Mouse (Mus musculus) cerebral cortex, adult 2 months (tissue): ENCODE measurements around the gene Irf2bp2.

Experiments
- WGBS: fragments of 180-500 bp; shearing (Covaris S2); methylation state at CpG from one replicate; pipeline ENCODE4 v1.1.7; 2018; 5-methylcytosine and 5-hydroxymethylcytosine counted together

Gene Irf2bp2

GRCm38 (mm10) chr8:126593889-126594480 is at the start of gene Irf2bp2:
Gene Irf2bp2, minus strand, starts transcription at chr8:126593986.
- WGBS = under 1% methylated on average over 53 of the region's 56 CpGs

GRCm38 (mm10) chr8:126642665-126643064 is 48.9 kb upstream of the Irf2bp2 start:
- WGBS = 99% methylated on average over 4 of the region's 4 CpGs

- 90% methylated on average over 3 of the region's 3 CpGs for WGBS
Measured at GRCm38 (mm10) chr8:126641568-126642295, 47.9 kb upstream of the Irf2bp2 start.

GRCm38 (mm10) chr8:126639161-126639560 is 45.4 kb upstream of the Irf2bp2 start:
- 41% methylated on average over 3 of the region's 3 CpGs for WGBS

GRCm38 (mm10) chr8:126638027-126638426 is 44.2 kb upstream of the Irf2bp2 start:
- whole genome bisulfite sequencing = 32% methylated on average over 8 of the region's 8 CpGs

GRCm38 (mm10) chr8:126634541-126635048 is 40.8 kb upstream of the Irf2bp2 start:
- 61% methylated on average over 6 of the region's 6 CpGs for WGBS

GRCm38 (mm10) chr8:126628616-126629015 is 34.8 kb upstream of the Irf2bp2 start:
- WGBS = 83% methylated on average over 3 of the region's 3 CpGs

- WGBS = 90% methylated on average over 11 of the region's 11 CpGs
Measured at GRCm38 (mm10) chr8:126626415-126626814, 32.6 kb upstream of the Irf2bp2 start.

- WGBS = 94% methylated on average over 9 of the region's 9 CpGs
Measured at GRCm38 (mm10) chr8:126622111-126622795, 28.5 kb upstream of the Irf2bp2 start.

- WGBS = 66% methylated on average over 3 of the region's 3 CpGs
Measured at GRCm38 (mm10) chr8:126620721-126621120, 26.9 kb upstream of the Irf2bp2 start.

- WGBS = 95% methylated on average over 6 of the region's 6 CpGs
Measured at GRCm38 (mm10) chr8:126619487-126619886, 25.7 kb upstream of the Irf2bp2 start.

- 99% methylated on average over 5 of the region's 5 CpGs for WGBS
Measured at GRCm38 (mm10) chr8:126617665-126618064, 23.9 kb upstream of the Irf2bp2 start.

GRCm38 (mm10) chr8:126616736-126617135 is 22.9 kb upstream of the Irf2bp2 start:
- WGBS = 82% methylated on average over 5 of the region's 5 CpGs

GRCm38 (mm10) chr8:126615765-126616164 is 22.0 kb upstream of the Irf2bp2 start:
- WGBS = 50% methylated on average over 9 of the region's 9 CpGs

- 83% methylated on average over 5 of the region's 5 CpGs for WGBS
Measured at GRCm38 (mm10) chr8:126614740-126615132, 20.9 kb upstream of the Irf2bp2 start.

- WGBS = 76% methylated on average over 8 of the region's 8 CpGs
Measured at GRCm38 (mm10) chr8:126614062-126614739, 20.4 kb upstream of the Irf2bp2 start.

GRCm38 (mm10) chr8:126613143-126613542 is 19.4 kb upstream of the Irf2bp2 start:
- WGBS = 65% methylated on average over 5 of the region's 5 CpGs

GRCm38 (mm10) chr8:126612739-126613138 is 19.0 kb upstream of the Irf2bp2 start:
- WGBS = 94% methylated on average over 3 of the region's 3 CpGs

- WGBS = 52% methylated on average over 3 of the region's 3 CpGs
Measured at GRCm38 (mm10) chr8:126610713-126611112, 16.9 kb upstream of the Irf2bp2 start.

- 93% methylated on average over 11 of the region's 11 CpGs for WGBS
Measured at GRCm38 (mm10) chr8:126609556-126610263, 15.9 kb upstream of the Irf2bp2 start.

- 58% methylated on average over 8 of the region's 8 CpGs for WGBS
Measured at GRCm38 (mm10) chr8:126603241-126603947, 9.6 kb upstream of the Irf2bp2 start.
